Mouse (Mus musculus): ENCODE measurements at regions not wholly inside any gene's neighbourhood (a gene's known extent, or its start where the extent isn't known, plus 50 kb on each side); places are given as distances from the start of the nearest gene placed in this dataset.

DNA sequence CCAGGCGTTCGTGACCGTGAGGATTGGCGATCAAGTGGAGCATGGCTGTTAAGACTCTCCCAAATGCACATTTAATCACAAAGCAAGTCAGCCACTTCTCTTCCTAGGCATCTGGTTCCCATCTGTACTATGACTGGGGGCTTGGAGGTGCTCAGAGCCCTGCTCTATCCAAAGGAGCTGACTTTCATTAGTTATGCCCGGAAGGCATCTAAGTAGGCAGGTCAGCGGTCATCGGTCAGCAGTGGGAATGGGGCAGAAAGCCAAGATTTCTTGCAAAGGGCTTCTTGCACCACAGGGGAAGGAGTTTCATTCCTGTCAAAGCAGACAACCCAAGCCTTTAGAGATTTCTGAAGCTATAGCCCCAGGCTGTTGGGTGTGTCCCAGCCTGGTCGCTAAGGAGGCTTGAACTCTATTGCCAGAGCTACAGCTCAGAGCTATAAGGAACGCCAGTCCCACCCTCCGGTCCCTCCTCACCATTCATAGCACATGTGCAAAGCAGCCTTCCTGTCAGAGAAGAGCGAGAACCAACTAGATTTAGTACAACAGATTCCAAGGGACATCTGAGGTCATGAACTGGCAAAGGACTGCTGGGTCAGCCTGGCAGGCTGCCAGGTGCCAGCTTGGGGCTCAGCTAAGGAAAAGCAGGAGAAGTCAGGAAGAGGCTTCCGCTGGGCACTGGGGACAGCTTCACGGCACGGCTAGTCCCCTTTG lies 175.6 kb downstream of the Fam43a start:
- peak; percentile 60 for DNase-seq (ENCODE audit: low read depth, low spot score)

DNA sequence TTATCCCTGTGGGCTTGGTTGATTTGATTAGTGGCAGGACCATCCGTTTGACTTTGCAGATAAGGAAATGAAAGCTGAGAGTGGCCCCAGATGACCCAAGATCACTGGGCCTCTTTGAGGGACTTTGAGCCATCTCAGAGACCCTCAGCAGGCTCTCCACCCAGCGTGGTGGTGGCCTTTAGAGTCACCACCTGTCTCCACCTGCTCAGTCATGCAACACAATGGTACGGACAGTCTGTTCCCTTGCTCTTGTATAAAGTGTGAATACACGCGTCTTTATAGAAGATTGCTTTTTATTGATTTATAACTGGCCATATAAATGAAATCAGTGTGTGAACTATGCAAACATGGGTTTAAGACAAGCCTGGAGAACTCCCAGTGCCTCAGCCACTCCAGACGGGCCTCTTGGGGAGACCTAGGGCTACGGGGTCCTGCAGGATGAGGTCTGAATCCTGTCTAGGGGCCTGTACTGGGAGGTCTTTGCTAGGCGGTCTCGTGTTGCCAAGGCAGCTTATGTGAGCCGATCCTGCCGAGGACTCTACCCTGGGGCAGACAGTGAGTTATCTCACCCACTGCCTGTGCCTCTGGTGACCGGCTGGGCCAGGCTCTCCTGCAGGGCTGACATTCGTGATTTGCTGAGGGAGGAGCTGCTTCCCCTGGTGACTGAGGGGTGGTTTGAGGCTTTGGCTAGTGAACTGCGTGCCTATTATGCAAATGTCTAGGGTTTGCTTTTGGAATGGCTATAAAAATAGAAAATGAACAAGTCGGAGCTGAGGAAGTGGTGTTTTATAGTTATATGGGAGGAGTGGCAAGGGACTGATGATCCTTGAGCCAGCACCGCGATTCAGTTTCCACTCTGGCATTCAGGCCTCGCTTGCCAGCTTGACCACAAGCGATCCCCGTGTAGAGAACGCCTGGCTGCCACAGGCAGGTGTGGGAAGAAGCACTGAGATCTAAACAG lies 176.5 kb downstream of the Fam43a start:
- DNase-seq (ENCODE audit: low read depth, low spot score): no peak

DNA sequence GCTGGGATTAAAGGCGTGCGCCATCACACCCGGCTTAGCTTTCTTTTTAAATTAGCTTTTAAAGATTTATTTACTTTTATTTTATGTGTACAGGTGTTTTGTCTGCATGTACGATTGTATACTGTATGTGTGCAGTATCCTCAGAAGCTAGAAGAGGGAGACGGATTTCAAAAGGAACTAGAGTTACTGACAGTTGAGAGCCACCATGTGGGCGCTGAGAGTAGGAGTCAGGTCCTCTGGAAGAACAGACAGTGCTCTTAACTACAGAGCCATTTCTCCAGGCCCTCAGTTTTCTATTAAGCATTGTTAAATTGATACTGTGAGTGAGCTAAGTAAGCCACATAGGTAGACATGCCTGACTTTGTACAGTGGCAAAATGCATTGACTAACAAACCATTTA lies 177.9 kb downstream of the Fam43a start:
- no peak for DNase-seq (ENCODE audit: low read depth, low spot score)

DNA sequence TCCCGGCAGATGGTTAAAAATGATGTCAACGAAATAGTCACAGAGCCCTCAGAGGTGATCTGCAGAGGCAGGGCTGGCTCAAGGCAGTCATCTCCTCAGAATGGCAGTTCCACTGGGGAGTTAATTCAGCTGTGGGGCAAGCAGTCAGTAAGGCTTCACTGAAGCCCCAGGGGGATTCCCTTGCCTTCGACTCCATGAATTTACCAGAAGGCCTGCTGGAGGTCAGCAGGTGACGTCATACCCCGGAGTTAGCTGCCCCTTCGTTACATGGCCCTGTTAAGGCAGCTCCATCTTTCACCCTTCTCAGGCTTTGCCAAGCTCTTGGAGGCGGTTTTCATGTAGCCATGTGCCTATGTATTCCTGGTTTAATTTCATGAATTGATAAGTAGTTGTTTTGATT lies 178.6 kb downstream of the Fam43a start:
- no peak for DNase-seq (ENCODE audit: low read depth, low spot score)

DNA sequence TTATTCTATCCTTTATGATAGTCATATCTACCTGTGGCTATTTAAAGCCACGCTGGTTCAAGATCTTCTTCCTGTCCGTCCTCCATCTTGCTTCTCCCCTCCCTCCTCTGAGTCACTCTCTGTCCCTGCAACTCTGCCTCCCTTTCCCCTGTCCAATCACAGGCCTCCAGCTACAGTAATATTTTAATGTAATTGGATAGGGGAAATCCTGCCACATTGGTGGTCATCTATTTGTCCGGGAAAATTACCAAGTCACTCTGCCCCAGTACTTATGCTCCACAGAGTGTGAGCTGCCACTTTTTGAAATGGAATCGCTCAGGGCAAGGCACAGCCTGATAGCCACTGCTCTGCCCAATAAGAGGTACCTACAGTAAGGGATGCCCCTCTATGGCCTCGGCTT lies 179.4 kb downstream of the Fam43a start:
- DNase-seq (ENCODE audit: low read depth, low spot score): no peak

DNA sequence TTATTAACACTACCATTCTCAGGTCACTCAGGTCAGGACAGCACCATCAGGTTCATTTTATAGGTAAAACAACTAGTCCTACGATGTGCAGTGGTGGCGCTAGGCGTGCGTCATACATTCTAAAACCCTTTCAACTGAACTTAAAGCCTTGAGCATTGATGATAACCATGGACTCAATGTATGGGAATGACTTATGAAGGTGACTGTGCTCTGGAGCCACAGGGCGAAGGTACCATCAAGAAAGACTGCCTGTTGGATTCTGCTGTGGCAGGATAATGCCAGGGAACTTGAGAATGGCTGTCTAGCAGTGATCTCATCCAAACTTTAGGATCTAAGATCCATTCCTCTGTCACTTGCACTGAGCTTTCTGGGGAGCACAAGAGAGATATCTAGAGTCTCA lies 184.7 kb downstream of the Fam43a start:
- no peak for DNase-seq (ENCODE audit: low read depth, low spot score)

DNA sequence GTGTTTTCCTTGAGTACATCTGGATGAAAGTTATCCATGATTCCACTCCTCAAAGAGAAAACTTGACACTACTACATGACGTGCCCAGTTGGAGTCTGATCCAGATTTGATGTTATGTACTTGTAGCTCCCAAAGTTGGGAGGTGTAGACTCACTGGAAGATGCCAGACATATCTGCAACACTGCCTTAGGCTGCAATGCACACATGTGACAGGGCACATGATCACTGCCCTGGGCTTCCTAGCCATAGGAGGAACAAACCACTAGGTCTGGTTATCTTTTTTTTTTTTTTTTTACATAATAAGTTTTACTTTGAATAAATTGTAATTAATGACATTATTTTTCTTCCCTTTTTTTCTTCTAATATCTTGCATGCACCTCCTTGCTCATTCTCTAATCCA lies 185.4 kb downstream of the Fam43a start:
- DNase-seq (ENCODE audit: low read depth, low spot score): no peak

DNA sequence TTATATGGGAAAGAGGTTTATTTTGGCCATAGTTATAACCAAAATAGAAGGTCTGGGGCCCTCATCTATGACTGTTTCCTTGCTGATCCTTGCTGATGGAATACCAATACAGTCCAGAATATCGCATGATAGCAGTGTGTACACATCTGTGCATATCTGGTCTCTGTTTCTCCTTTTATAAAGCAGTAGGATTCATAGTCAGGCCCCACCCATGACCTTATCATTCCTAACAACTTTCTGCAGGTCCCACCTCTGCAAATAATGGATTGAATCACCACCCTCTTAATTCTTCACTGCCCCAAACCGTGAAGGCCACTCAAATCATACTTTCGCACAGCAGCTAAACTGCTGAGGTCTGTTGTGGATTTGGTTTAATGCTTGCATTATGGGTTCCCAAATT lies 186.5 kb downstream of the Fam43a start:
- DNase-seq (ENCODE audit: low read depth, low spot score): no peak

DNA sequence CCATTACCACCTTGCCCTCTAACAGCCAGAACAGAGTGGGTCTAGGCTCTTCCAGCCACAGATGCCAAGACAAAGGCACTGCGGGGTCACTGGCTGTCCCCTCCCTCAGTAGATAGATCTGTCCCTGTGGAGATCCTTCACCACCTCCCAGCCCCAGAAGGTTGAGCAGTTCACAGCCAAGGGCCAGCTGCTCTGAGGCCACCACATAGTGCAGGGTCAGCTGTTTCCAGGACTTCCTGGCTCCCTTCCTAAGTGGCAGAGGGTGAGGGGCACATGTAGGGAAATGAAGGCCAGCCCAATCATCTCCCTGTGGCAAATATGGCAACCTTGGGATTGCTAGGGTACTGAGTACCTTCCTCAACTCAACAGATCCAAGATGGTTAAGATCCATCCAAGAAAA lies 187.8 kb downstream of the Fam43a start:
- DNase-seq (ENCODE audit: low read depth, low spot score): no peak

DNA sequence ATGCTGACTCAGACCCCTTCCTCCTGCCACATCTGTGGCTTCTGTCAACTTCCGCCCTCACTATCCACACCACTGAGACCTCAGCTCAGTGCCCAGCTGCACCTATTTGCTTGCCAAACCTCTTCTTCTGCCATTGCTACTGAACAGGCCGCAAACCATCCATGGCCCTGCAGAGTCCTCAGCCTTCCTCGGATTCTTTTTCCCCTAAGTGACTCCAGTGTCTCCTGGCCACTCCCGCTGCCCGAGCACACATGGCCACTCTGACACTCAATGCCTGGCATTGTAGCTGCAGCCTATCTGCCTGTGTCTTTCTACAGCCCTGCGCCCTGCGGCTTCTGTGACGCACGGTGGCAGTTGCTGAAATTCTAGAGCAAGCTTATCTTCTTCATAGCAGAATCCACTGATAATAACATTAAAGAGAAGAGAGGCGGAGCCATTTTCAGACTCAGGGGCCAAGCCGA lies 188.8 kb downstream of the Fam43a start:
- DNase-seq (ENCODE audit: low read depth, low spot score): no peak

DNA sequence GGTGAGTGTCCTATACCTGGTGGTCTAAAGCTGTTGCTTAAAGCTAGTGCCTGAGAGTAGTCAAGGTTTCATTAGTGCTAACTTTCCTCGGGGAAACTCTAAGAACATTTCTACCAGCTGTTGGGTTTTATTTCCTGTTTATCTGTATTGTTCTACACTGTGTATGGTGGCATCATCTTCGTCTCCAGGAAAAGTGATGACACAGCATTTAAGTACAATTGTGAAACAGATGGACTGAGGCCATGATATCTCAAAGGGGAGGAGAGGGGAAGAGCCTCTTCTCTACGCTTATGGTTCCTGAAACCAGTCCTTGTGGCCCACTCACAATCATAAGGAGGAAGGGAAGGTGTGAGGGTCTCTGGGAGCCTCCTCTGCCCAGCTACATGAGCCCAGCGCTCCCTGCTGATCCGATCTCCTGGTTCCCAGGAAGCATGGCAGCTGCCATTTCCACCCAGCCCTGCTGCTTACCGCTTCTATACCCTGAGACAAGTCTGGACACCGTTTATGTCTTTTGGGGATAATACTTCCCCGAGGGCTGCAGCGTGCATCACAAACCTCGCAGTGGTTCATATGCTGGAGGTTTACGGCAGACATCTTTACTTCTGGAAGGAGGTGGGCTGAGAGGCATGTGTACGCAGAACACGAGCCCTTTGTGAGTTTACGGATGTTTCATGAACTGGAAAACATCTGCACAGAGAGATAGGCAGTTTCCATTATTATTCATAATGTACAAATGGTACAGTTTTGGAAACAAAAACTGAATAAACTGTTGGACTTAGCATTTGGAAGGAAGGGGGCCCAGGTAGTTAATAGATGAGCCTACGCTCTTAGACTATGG lies 189.6 kb downstream of the Fam43a start:
- no peak for DNase-seq (ENCODE audit: low read depth, low spot score)

DNA sequence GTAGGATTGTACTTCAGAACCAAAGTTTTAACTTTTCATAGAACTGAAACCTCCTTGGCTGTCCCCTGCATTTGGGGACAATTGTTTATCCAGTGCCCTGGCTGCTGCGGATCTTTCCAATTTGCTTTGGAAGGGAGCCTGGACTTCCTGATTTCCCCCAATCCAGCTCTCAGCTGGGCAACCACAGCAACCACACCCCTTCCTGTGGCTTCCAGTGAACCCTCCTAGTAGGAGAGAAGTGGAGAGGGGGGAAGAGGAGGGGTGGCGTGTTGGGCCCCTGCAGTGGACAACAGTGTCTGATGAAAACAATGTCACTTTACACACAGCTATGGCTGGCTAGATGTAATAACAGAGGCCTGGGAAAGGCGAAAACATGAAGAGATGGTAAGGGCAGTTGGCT lies 190.5 kb downstream of the Fam43a start:
- DNase-seq (ENCODE audit: low read depth, low spot score): peak; percentile 16

DNA sequence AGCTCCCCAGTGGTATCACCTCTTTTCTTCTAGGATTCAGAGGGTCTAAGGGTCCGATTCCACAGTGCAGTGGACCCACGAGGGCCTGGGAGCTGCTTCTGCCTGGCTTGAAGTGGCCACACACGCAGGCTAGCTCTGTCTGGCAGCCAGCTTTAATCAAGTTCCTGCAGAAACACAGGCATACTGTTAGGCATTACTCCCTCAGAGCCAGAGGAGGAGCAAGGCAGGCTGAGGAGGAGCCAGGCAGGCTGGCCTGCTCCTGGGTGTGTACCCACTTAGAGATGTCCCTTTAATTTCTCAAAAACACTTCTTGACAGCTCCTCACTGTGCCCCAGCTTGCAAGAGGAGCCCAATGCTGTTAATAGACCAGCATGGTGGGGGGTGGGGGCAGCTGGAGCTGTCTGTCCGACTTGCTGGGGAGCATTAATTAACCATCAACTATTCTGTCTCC lies 191.1 kb downstream of the Fam43a start:
- peak; percentile 23 for DNase-seq (ENCODE audit: low read depth, low spot score)

DNA sequence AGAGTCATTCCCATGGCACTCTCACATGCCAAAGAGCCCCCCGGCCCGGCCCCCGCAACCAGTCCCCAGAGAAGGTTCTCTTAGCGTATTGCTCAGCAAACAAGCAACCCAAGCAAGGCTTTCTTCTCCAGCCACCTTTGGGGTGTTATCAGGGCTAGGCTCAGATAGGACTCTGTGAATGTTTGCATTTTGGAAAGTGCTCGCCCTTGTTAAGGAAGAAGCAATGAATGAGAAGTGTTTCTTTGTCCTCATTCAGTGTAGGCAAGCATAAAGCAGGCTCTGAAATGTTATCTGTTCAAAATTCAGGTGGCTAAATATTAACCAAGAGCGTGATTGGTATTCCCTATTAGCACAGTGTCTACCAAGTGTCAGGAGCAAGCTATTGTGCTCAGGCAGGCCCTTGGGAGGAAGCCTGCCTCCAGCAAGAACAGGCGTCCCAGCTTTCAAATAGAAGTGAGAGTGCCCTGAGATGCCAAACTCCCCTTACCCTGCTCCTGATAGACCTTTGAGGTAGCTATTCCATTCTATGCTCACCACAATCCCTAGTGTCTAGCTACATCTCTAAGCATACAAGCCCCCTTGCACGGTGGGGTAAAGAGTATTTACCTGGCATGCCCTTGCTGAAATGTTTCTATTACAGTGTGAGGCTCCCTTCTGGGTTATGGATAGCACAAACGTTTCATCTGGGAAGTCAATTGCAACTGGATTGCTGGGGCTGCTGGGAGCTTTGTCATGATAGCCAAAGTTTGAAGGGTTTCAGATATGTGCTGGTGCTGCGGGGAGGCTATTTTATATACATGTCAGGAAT lies 191.7 kb downstream of the Fam43a start:
- no peak for DNase-seq (ENCODE audit: low read depth, low spot score)

DNA sequence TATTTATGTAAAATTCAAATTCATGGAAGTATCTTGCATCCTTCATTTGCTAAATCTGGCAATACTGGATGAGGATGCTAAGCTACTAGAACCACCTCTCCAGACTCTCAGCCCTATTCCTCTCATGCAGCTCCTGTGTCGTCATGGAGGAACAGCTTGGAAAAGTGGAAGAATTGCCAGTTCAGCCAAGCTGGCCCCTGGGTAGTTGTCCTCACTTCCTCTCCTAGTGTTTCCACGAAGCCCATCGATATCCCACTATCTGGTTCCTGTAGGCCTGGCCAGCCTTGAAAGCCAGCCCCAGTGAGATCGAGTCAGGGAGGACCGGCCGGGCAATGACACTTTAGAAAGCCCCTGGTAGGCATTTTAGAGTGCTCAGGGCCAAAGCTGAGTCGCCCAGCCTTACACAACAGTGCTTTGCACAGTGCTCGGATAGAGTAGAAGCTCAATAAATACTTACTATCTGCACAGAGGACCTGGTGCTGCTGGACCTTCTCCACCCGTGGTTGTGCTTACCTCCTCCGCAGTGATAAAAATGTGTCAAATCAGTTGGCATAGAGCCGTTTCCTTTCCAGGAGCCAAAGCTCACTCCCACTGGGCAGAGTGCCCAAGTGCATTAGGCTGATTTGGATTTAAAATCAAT lies 193.3 kb downstream of the Fam43a start:
- peak; percentile 68 for DNase-seq (ENCODE audit: low read depth, low spot score)

DNA sequence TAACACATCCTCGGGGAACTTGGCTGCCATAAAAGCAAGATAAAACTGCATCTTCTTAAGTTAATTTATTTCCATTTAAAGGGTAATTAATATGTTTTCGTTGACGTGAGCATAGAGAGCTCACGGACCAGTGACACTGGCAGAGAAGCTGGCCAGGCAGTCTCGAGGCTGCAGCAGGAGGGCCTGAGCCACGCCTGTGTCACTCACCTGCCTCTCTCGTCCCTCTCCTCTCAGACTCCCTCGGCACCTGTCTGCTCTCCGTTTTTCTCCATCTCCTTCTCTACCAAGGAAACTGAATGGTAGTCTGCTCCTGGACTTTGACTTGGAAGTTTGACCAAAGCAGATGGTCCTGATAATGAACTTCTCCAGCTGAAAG lies 193.8 kb downstream of the Fam43a start:
- no peak for DNase-seq (ENCODE audit: low read depth, low spot score)

DNA sequence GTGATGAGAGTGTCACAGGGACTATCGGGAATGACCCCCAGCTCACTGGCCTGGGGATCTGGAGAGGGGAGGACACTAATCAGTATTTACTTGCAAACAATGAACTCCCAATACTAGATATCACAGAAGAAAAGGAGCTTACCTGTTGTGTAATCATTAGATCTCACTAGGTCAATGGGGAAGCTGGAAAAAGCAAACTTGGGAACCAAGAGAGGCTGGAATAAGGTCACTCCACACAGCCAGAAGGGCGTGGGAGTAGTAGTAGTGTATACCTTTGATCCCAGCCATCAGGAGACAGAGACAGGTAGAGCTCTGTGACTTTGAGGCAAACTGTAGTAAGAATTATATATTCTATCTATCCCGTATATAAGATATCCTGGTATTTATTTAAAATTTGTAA lies 194.3 kb downstream of the Fam43a start:
- no peak for DNase-seq (ENCODE audit: low read depth, low spot score)

DNA sequence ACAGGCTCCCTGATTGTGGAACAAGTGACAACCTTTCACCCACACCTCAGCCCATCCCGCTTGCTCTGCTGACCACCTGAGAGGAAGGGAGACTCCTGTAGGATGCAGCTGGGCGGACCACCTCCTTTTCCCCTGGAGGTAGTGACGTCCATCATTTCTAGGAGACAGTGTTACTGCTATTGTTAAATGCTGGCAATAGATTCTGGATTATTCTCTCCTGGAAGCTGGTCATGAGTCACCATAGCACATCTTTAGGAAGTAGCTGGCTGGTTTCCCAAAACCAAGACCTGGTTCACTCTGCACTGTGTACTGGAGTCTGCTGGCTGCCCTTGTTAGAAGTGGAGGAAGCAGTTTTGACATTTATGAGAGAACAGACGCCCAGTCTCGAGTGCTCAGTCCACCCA lies 196.0 kb downstream of the Fam43a start:
- peak; percentile 39 for DNase-seq (ENCODE audit: low read depth, low spot score)

DNA sequence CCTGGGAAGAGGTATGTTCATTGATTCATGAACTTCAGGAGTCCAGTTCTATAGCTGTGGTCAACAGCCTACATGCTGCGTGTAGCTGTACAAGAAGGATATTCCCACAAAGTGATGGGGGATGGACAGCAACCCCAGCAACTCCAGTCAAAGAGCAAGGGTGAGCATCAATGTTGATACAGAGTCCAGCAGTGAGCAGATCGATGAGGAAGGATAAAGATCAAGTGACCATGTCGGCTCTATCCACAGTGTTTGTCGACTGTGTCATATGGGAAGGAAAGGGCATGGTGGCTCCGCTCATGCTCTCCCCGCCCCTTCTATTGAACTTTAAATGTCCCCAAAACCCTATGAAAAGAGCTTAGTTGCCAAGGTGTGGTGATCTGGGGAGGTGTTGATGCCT lies 196.6 kb downstream of the Fam43a start:
- DNase-seq (ENCODE audit: low read depth, low spot score): no peak

DNA sequence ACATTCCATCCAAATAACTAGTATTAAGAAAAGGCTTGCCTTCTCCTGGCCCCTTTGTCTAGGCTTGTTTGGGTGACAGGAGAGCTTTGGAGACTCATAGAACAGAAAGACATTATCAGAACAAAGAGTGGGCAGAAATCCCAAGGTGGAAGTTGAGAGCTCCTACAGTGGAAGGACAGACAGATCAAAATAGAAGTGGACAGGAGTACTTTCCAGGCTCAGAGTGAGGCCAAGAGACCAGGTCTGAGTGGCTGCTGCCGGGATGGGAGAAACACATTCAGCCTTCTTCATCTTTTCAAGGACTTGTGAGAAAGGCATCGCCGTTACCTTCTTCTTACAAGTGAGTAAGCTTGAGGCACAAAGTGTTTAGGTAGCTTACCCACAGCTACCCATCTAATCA lies 197.5 kb downstream of the Fam43a start:
- no peak for DNase-seq (ENCODE audit: low read depth, low spot score)
